Mouse (Mus musculus) neural tube, embryonic 14.5 days (tissue): ENCODE measurements around the gene Gm11084. TPM values are rescaled to one million over a fixed set of nuclear protein-coding genes. Genes with fewer than 3 reads are reported as not detected.
"Not testable (repeated sequence)": the region's sequence is repeated elsewhere in the genome, so short reads cannot be mapped to it uniquely, and the experiment has no call there.

ENCODE experiments used
- ATAC-seq: fragments of 200-750 bp; cut with Nextera tagmentation; 2 replicates; pipeline ENCODE4 v1.8.0; 2017; ENCODE audit warnings: low read depth, mild to moderate bottlenecking, moderate TSS enrichment, moderate library complexity
- H3K27ac ChIP-seq: fragments of 300-500 bp; sonication (generic); 2 replicates; pipeline ENCODE4 v1.5.1; 2014; ENCODE audit warnings: low read depth, mild to moderate bottlenecking, control low read depth, low read length, moderate library complexity, mixed read lengths
- H3K27me3 ChIP-seq: fragments of 300-500 bp; sonication (generic); 2 replicates; pipeline ENCODE4 v1.6.1; 2014; ENCODE audit warnings: low read length; ENCODE audit not compliant: control insufficient read depth, insufficient read depth
- H3K36me3 ChIP-seq: fragments of 300-500 bp; sonication (generic); 2 replicates; pipeline ENCODE4 v1.6.1; 2014; ENCODE audit warnings: low read length, mixed read lengths; ENCODE audit not compliant: control insufficient read depth, insufficient read depth
- H3K4me1 ChIP-seq: fragments of 300-500 bp; sonication (generic); 2 replicates; pipeline ENCODE4 v1.6.1; 2014; ENCODE audit warnings: low read length; ENCODE audit not compliant: control insufficient read depth, insufficient read depth
- H3K4me2 ChIP-seq: fragments of 300-500 bp; sonication (generic); 2 replicates; pipeline ENCODE4 v1.6.1; 2014; ENCODE audit warnings: mild to moderate bottlenecking, low read depth, low read length, control low read depth
- H3K4me3 ChIP-seq: fragments of 300-500 bp; sonication (generic); 2 replicates; pipeline ENCODE4 v1.5.1; 2014; ENCODE audit warnings: low read depth, low read length, control low read depth, mixed read lengths
- H3K9ac ChIP-seq: fragments of 300-500 bp; sonication (generic); replicated peaks from 2 replicates; pipeline ENCODE4 v1.6.1; 2014; ENCODE audit warnings: low read depth, mild to moderate bottlenecking, control low read depth, low read length, mixed read lengths
- H3K9me3 ChIP-seq: fragments of 300-500 bp; sonication (generic); 2 replicates; pipeline ENCODE4 v1.6.1; 2016; ENCODE audit warnings: low read length; ENCODE audit not compliant: control insufficient read depth
- WGBS: fragments of 180-500 bp; shearing (Covaris S2); extraction: QIAGEN DNeasy Blood & Tissue Kit; methylation state at CpG from one replicate; pipeline ENCODE4 v1.1.7; 2014; 5-methylcytosine and 5-hydroxymethylcytosine counted together
- polyA plus RNA-seq: library from polyadenylated mRNA; unstranded; fragments of >200 nt; fragmentation: Nextera tagmentation; extraction: Ambion mirVana; gene quantifications from 2 replicates; pipeline ENCODE4 v1.2.1, GENCODE M21; 2014

Gene Gm11084
- not detected in 2 replicates for polyA plus RNA-seq

- no peak within 1 kb of the TSS for H3K9ac ChIP-seq
- no peaks in the 10 kb centered on the region for H3K27me3 ChIP-seq
- no peak for ATAC-seq
- WGBS = 92% methylated on average over 5 of the region's 5 CpGs
- H3K9me3 ChIP-seq = no peaks in the 10 kb centered on the region
- H3K36me3 ChIP-seq = no peaks in the 10 kb centered on the region
- no peak within 1 kb of the TSS for H3K4me3 ChIP-seq
- H3K27ac ChIP-seq = no peak within 1 kb of the TSS
- H3K4me2 ChIP-seq = no peak within 1 kb of the TSS
- H3K4me1 ChIP-seq = no peaks in the 10 kb centered on the region
Observed at GRCm38 (mm10) chr2:72986616-72987015, at the start of gene Gm11084. Gm11084 (minus strand) TSS chr2:72986716.

- H3K4me1 ChIP-seq = no peaks in the 10 kb centered on the region
- H3K36me3 ChIP-seq = no peaks in the 10 kb centered on the region
- H3K27me3 ChIP-seq = no peaks in the 10 kb centered on the region
- no peak overlapping the region for H3K4me2 ChIP-seq
- no peak overlapping the region for H3K4me3 ChIP-seq
- ATAC-seq = no peak
- no peaks in the 10 kb centered on the region for H3K9me3 ChIP-seq
- H3K27ac ChIP-seq = no peak overlapping the region
- H3K9ac ChIP-seq = no peak overlapping the region
- 85% methylated on average over 7 of the region's 7 CpGs for WGBS
Observed at GRCm38 (mm10) chr2:73031061-73032055, 44.8 kb upstream of the Gm11084 start.

GRCm38 (mm10) chr2:73029846-73030245 is 43.3 kb upstream of the Gm11084 start:
- WGBS = 88% methylated on average over 3 of the region's 3 CpGs
- no peak for ATAC-seq
- H3K9me3 ChIP-seq = no peaks in the 10 kb centered on the region
- no peak overlapping the region for H3K27ac ChIP-seq
- H3K4me1 ChIP-seq = no peaks in the 10 kb centered on the region
- no peak overlapping the region for H3K4me2 ChIP-seq
- H3K27me3 ChIP-seq = no peaks in the 10 kb centered on the region
- H3K9ac ChIP-seq = no peak overlapping the region
- H3K4me3 ChIP-seq = no peak overlapping the region
- no peaks in the 10 kb centered on the region for H3K36me3 ChIP-seq

- Histone ChIP-seq H3K9me3 (no peaks in the 10 kb centered on the region), H3K4me2 (no peak overlapping the region)
- WGBS = 93% methylated on average over 3 of the region's 3 CpGs
Observed at GRCm38 (mm10) chr2:73028019-73028418, 41.5 kb upstream of the Gm11084 start.

GRCm38 (mm10) chr2:73027126-73027525 is 40.6 kb upstream of the Gm11084 start:
- ATAC-seq = no peak
- H3K4me1 ChIP-seq = no peaks in the 10 kb centered on the region

More at GRCm38 (mm10) chr2:73028019-73028418, 41.5 kb upstream of the Gm11084 start:
- H3K36me3 ChIP-seq = no peaks in the 10 kb centered on the region
- H3K27me3 ChIP-seq = no peaks in the 10 kb centered on the region
- H3K4me3 ChIP-seq = no peak overlapping the region
- H3K9ac ChIP-seq = no peak overlapping the region
- H3K4me1 ChIP-seq = no peaks in the 10 kb centered on the region
- ATAC-seq = no peak
- no peak overlapping the region for H3K27ac ChIP-seq

GRCm38 (mm10) chr2:73023803-73024202 is 37.3 kb upstream of the Gm11084 start:
- Histone ChIP-seq H3K27me3 (no peaks in the 10 kb centered on the region), H3K4me3 (no peak overlapping the region), H3K4me2 (no peak overlapping the region), H3K4me1 (no peaks in the 10 kb centered on the region), H3K27ac (no peak overlapping the region), H3K9me3 (no peaks in the 10 kb centered on the region), H3K9ac (no peak overlapping the region), H3K36me3 (no peaks in the 10 kb centered on the region)
- WGBS = 40% methylated on average over 6 of the region's 6 CpGs
- ATAC-seq = no peak

More at GRCm38 (mm10) chr2:73027126-73027525, 40.6 kb upstream of the Gm11084 start:
- no peaks in the 10 kb centered on the region for H3K36me3 ChIP-seq
- no peaks in the 10 kb centered on the region for H3K9me3 ChIP-seq
- WGBS = 54% methylated on average over 3 of the region's 3 CpGs
- no peak overlapping the region for H3K9ac ChIP-seq
- no peaks in the 10 kb centered on the region for H3K27me3 ChIP-seq
- H3K4me3 ChIP-seq = no peak overlapping the region
- H3K4me2 ChIP-seq = no peak overlapping the region
- H3K27ac ChIP-seq = no peak overlapping the region

- Histone ChIP-seq H3K9ac (no peak overlapping the region), H3K4me3 (no peak overlapping the region), H3K36me3 (no peaks in the 10 kb centered on the region), H3K27me3 (no peaks in the 10 kb centered on the region), H3K4me2 (no peak overlapping the region), H3K4me1 (no peaks in the 10 kb centered on the region), H3K9me3 (no peaks in the 10 kb centered on the region), H3K27ac (no peak overlapping the region)
- 88% methylated on average over 6 of the region's 6 CpGs for WGBS
- ATAC-seq = no peak
Observed at GRCm38 (mm10) chr2:73021046-73021445, 34.5 kb upstream of the Gm11084 start.

GRCm38 (mm10) chr2:73019371-73020146 is 33.0 kb upstream of the Gm11084 start:
- 70% methylated on average over 9 of the region's 9 CpGs for WGBS
- no peak for ATAC-seq
- Histone ChIP-seq H3K36me3 (no peaks in the 10 kb centered on the region), H3K27me3 (no peaks in the 10 kb centered on the region), H3K9ac (no peak overlapping the region), H3K4me3 (no peak overlapping the region), H3K9me3 (no peaks in the 10 kb centered on the region), H3K4me1 (no peaks in the 10 kb centered on the region), H3K27ac (no peak overlapping the region), H3K4me2 (no peak overlapping the region)

- not testable (repeated sequence) for H3K36me3 ChIP-seq, H3K4me3 ChIP-seq, H3K27me3 ChIP-seq, H3K9me3 ChIP-seq, H3K4me2 ChIP-seq, H3K9ac ChIP-seq, H3K27ac ChIP-seq, ATAC-seq, H3K4me1 ChIP-seq
- 91% methylated on average over 9 of the region's 9 CpGs for WGBS
Observed at GRCm38 (mm10) chr2:73014063-73014462, 27.5 kb upstream of the Gm11084 start.
